Mouse (Mus musculus): ENCODE measurements at regions not wholly inside any gene's neighbourhood (a gene's known extent, or its start where the extent isn't known, plus 50 kb on each side); places are given as distances from the start of the nearest gene placed in this dataset.

GRCm38 (mm10) chr10:21775911-21776761, 105.8 kb upstream of the Sgk1 start:
- peak; percentile 81 for DNase-seq (ENCODE audit: low read depth, low spot score)

- DNase-seq (ENCODE audit: low read depth, low spot score) = peak; percentile 77
Observed at GRCm38 (mm10) chr10:21776762-21777080, 105.3 kb upstream of the Sgk1 start.

- DNase-seq (ENCODE audit: low read depth, low spot score) = no peak
Observed at GRCm38 (mm10) chr10:21777103-21777502, 104.9 kb upstream of the Sgk1 start.

- no peak for DNase-seq (ENCODE audit: low read depth, low spot score)
Observed at GRCm38 (mm10) chr10:21783478-21783877, 98.5 kb upstream of the Sgk1 start.

GRCm38 (mm10) chr10:21785110-21785509, 96.9 kb upstream of the Sgk1 start:
- no peak for DNase-seq (ENCODE audit: low read depth, low spot score)

- DNase-seq (ENCODE audit: low read depth, low spot score) = no peak
Observed at GRCm38 (mm10) chr10:21785785-21786184, 96.2 kb upstream of the Sgk1 start.

GRCm38 (mm10) chr10:21789847-21790530, 92.0 kb upstream of the Sgk1 start:
- peak; percentile 26 for DNase-seq (ENCODE audit: low read depth, low spot score)

GRCm38 (mm10) chr10:21790991-21791390, 91.0 kb upstream of the Sgk1 start:
- DNase-seq (ENCODE audit: low read depth, low spot score) = no peak

GRCm38 (mm10) chr10:21792431-21792830, 89.6 kb upstream of the Sgk1 start:
- no peak for DNase-seq (ENCODE audit: low read depth, low spot score)

GRCm38 (mm10) chr10:21793641-21794040, 88.3 kb upstream of the Sgk1 start:
- DNase-seq (ENCODE audit: low read depth, low spot score) = no peak

GRCm38 (mm10) chr10:21796386-21796785, 85.6 kb upstream of the Sgk1 start:
- DNase-seq (ENCODE audit: low read depth, low spot score) = no peak

- no peak for DNase-seq (ENCODE audit: low read depth, low spot score)
Observed at GRCm38 (mm10) chr10:21798103-21798502, 83.9 kb upstream of the Sgk1 start.

- no peak for DNase-seq (ENCODE audit: low read depth, low spot score)
Observed at GRCm38 (mm10) chr10:21801556-21801955, 80.4 kb upstream of the Sgk1 start.

GRCm38 (mm10) chr10:21803184-21803583, 78.8 kb upstream of the Sgk1 start:
- DNase-seq (ENCODE audit: low read depth, low spot score) = no peak

- DNase-seq (ENCODE audit: low read depth, low spot score) = no peak
Observed at GRCm38 (mm10) chr10:21804761-21805160, 77.2 kb upstream of the Sgk1 start.

- DNase-seq (ENCODE audit: low read depth, low spot score) = peak; percentile 84
Observed at GRCm38 (mm10) chr10:21805606-21806005, 76.4 kb upstream of the Sgk1 start.

GRCm38 (mm10) chr10:21806716-21807115, 75.3 kb upstream of the Sgk1 start:
- peak; percentile 54 for DNase-seq (ENCODE audit: low read depth, low spot score)

GRCm38 (mm10) chr10:21819686-21820085, 62.3 kb upstream of the Sgk1 start:
- no peak for DNase-seq (ENCODE audit: low read depth, low spot score)

- peak; percentile 61 for DNase-seq (ENCODE audit: low read depth, low spot score)
Observed at GRCm38 (mm10) chr10:21821421-21821820, 60.6 kb upstream of the Sgk1 start.

- no peak for DNase-seq (ENCODE audit: low read depth, low spot score)
Observed at GRCm38 (mm10) chr10:21824418-21825025, 57.5 kb upstream of the Sgk1 start.

- DNase-seq (ENCODE audit: low read depth, low spot score) = peak; percentile 98
Observed at GRCm38 (mm10) chr10:21826793-21827504, 55.0 kb upstream of the Sgk1 start.

- peak; percentile 86 for DNase-seq (ENCODE audit: low read depth, low spot score)
Observed at GRCm38 (mm10) chr10:21827505-21827844, 54.5 kb upstream of the Sgk1 start.

Measured in R1 (cell line).